Mouse (Mus musculus): ENCODE results near the gene Lin54.

DNA sequence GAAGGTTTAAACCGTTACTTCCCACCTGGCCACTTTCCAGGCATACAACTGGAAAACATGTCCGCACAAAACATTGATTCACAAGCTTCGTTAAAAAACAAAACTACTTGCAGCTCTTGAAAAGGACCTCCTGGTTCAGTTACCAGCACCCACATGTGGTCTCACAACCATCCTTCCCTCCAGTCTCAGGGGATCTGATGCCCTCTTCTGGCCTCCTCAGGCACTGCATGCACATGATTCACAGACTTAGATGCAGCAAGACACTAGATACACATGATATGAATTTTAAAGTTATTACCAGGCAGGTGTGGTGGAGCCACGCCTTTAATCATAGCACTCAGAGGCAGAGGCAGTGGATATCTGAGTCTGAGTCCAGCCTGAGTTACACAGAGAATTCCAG, 63.4 kb downstream of the Lin54 start:
- TF ChIP-seq CTCF (IDR thresholded peaks at IDR 0.05; ENCODE audit: control insufficient read depth, insufficient read depth, insufficient replicate concordance, low read depth, low read length) = peak; percentile 42; the same call in 1 of the 2 replicates
- TF ChIP-seq POLR2A (IDR thresholded peaks at IDR 0.05; ENCODE audit: control insufficient read depth, low read depth, low read length) = no peak

Data from testis, adult 2 months (tissue).